18 mouse cellular contexts compared by ENCODE assay signal in genomic region chr14:48608641-48609310, GRCm38 (mm10).
DNase-seq lines count a peak whose midpoint lies in the region; ATAC-seq lines count a peak whose summit lies in the region.
"Had no signal": no experiment of that assay in that cellular context is flagged by ENCODE, and none has a peak within 500 bp of the region (broad histone marks: within the 10 kb centered on the region; RNA-seq: fewer than 3 reads in every experiment).

No protein-coding gene starts in this region.

- peak overlapping the region; percentile 43 for H3K4me2 ChIP-seq in forebrain, embryonic 16.5 days (ENCODE audit: low read length)
- H3K4me2 ChIP-seq in intestine, embryonic 15.5 days (replicated peaks) = no peak overlapping the region

- peak overlapping the region; percentile 36; the same call in 1 of the 2 replicates for H3K9ac ChIP-seq in forebrain, embryonic 16.5 days (replicated peaks; ENCODE audit: low read depth, low read length)
- H3K9ac ChIP-seq in intestine, embryonic 15.5 days = no peak overlapping the region

- peak; percentile 92 for ATAC-seq in forebrain, embryonic 16.5 days
- no peak for ATAC-seq in intestine, embryonic 15.5 days
- ATAC-seq: intestine, embryonic 16.5 days; lung, postnatal 0 days; Patski had no signal

- H3K4me3 ChIP-seq in forebrain, embryonic 16.5 days (replicated peaks; ENCODE audit: low read length) = 0 out of 2 replicates have a peak overlapping the region, but pooled peaks have one; percentile 2
- no peak overlapping the region for H3K4me3 ChIP-seq in midbrain, embryonic 10.5 days
- no peak overlapping the region for H3K4me3 ChIP-seq in intestine, embryonic 15.5 days (replicated peaks)
- H3K4me3 ChIP-seq: left cerebral cortex, adult 2 months; myocyte had no signal

- no peak overlapping the region for H3K27ac ChIP-seq in forebrain, embryonic 16.5 days (ENCODE audit: low read length)
- H3K27ac ChIP-seq in midbrain, embryonic 10.5 days (replicated peaks) = 0 out of 2 replicates have a peak overlapping the region, but pooled peaks have one; percentile 38
- H3K27ac ChIP-seq in intestine, embryonic 15.5 days = no peak overlapping the region
- H3K27ac ChIP-seq: left cerebral cortex, adult 2 months had no signal

- WGBS in forebrain, embryonic 16.5 days = 44% methylated on average over 15 of the region's 15 CpGs
- 85% methylated on average over 15 of the region's 15 CpGs for WGBS in midbrain, embryonic 10.5 days
- WGBS in intestine, embryonic 15.5 days = 75% methylated on average over 15 of the region's 15 CpGs

- H3K27me3 ChIP-seq in forebrain, embryonic 16.5 days (replicated peaks; ENCODE audit: control insufficient read depth, insufficient read depth, low read length) = no peaks in the 10 kb centered on the region
- no peaks in the 10 kb centered on the region for H3K27me3 ChIP-seq in midbrain, embryonic 10.5 days (ENCODE audit: low read depth, poor library complexity, severe bottlenecking)
- H3K27me3 ChIP-seq in intestine, embryonic 15.5 days (replicated peaks) = no peaks in the 10 kb centered on the region
- H3K27me3 ChIP-seq: CH12.LX had no signal

- H3K9me3 ChIP-seq in forebrain, embryonic 16.5 days (ENCODE audit: control insufficient read depth, low read length) = no peaks in the 10 kb centered on the region
- H3K9me3 ChIP-seq in midbrain, embryonic 10.5 days (replicated peaks) = no peaks in the 10 kb centered on the region
- no peaks in the 10 kb centered on the region for H3K9me3 ChIP-seq in intestine, embryonic 15.5 days

- DNase-seq in left cerebral cortex, postnatal 4 days = peak; percentile 66
- no peak for DNase-seq in left cerebral cortex, postnatal 36 days (ENCODE audit: low spot score in 2 of 2)
- no peak for DNase-seq in midbrain, embryonic 10.5 days (ENCODE audit: low spot score)
- DNase-seq in retina, adult 2 months (ENCODE audit: low read depth, low spot score) = peak; percentile 58
- no peak for DNase-seq in left cerebral cortex, postnatal 14 days (ENCODE audit: low spot score in 2 of 2)
- no peak for DNase-seq in gastrocnemius, postnatal 25 days
- DNase-seq: adrenal gland, adult 2 months; kidney, postnatal 14 days; liver; thymus, adult 18-20 months had no signal

- intact Hi-C loops in left cerebral cortex, postnatal 4 days (cut with DNase I) = no loop called here
- intact Hi-C loops in left cerebral cortex, postnatal 36 days (cut with DNase I) = no loop called here
- intact Hi-C loops in left cerebral cortex, postnatal 14 days (cut with DNase I) = no loop called here

- peaks cover 6% of the 10 kb centered on the region for H3K4me1 ChIP-seq in forebrain, embryonic 16.5 days (replicated peaks; ENCODE audit: control insufficient read depth, insufficient read depth, low read length)
- peaks cover 7% of the 10 kb centered on the region for H3K4me1 ChIP-seq in midbrain, embryonic 10.5 days
- no peaks in the 10 kb centered on the region for H3K4me1 ChIP-seq in intestine, embryonic 15.5 days (replicated peaks)

- H3K36me3 ChIP-seq in forebrain, embryonic 16.5 days (ENCODE audit: control insufficient read depth, insufficient read depth) = no peaks in the 10 kb centered on the region
- no peaks in the 10 kb centered on the region for H3K36me3 ChIP-seq in midbrain, embryonic 10.5 days
- H3K36me3 ChIP-seq in intestine, embryonic 15.5 days = no peaks in the 10 kb centered on the region

Comparison
In these comparisons a context has a peak if more than half of its experiments do, and no peak if none do; other contexts are left out.
1. DNase-seq: peak in left cerebral cortex, postnatal 4 days (single experiment) and retina, adult 2 months (single experiment); none in left cerebral cortex, postnatal 36 days (0 of 2), midbrain, embryonic 10.5 days (single experiment), left cerebral cortex, postnatal 14 days (0 of 2) and gastrocnemius, postnatal 25 days (single experiment).